Mouse (Mus musculus) heart, embryonic 11.5 days (tissue): ENCODE data around the gene Kcnrg. TPM values are rescaled to one million over a fixed set of nuclear protein-coding genes. Genes with fewer than 3 reads are reported as not detected.

Experiments used
- ATAC-seq: fragments of 200-750 bp; cut with Nextera tagmentation; replicated peaks from 2 replicates; pipeline ENCODE4 v1.8.0; 2017; ENCODE audit warnings: moderate library complexity; ENCODE audit not compliant: insufficient number of reproducible peaks, low FRiP score, low TSS enrichment
- H3K27ac ChIP-seq: fragments of 300-500 bp; sonication (generic); 2 replicates; pipeline ENCODE4 v1.5.1; 2014; ENCODE audit warnings: mild to moderate bottlenecking, low read depth, low read length
- H3K27me3 ChIP-seq: fragments of 300-500 bp; sonication (generic); 2 replicates; pipeline ENCODE4 v1.6.1; 2014; ENCODE audit warnings: mild to moderate bottlenecking, low read length, mixed read lengths; ENCODE audit not compliant: control insufficient read depth, insufficient read depth
- H3K36me3 ChIP-seq: fragments of 300-500 bp; sonication (generic); 2 replicates; pipeline ENCODE4 v1.6.1; 2014; ENCODE audit warnings: mild to moderate bottlenecking, low read length, moderate library complexity, mixed read lengths; ENCODE audit not compliant: control insufficient read depth, insufficient read depth
- H3K4me1 ChIP-seq: fragments of 300-500 bp; sonication (generic); 2 replicates; pipeline ENCODE4 v1.6.1; 2014; ENCODE audit warnings: low read length; ENCODE audit not compliant: control insufficient read depth, insufficient read depth
- H3K4me2 ChIP-seq: fragments of 300-500 bp; sonication (generic); 2 replicates; pipeline ENCODE4 v1.6.1; 2014; ENCODE audit warnings: mild to moderate bottlenecking, moderate library complexity
- H3K4me3 ChIP-seq: fragments of 300-500 bp; sonication (generic); 2 replicates; pipeline ENCODE4 v1.5.1; 2014; ENCODE audit warnings: low read depth, low read length
- H3K9ac ChIP-seq: fragments of 300-500 bp; sonication (generic); 2 replicates; pipeline ENCODE4 v1.6.1; 2014; ENCODE audit warnings: mild to moderate bottlenecking, low read depth, low read length, moderate library complexity
- H3K9me3 ChIP-seq: fragments of 300-500 bp; sonication (generic); replicated peaks from 2 replicates; pipeline ENCODE4 v1.6.1; 2016; ENCODE audit warnings: low read length; ENCODE audit not compliant: control insufficient read depth
- WGBS: fragments of 180-500 bp; shearing (Covaris S2); extraction: QIAGEN DNeasy Blood & Tissue Kit; methylation state at CpG from one replicate; pipeline ENCODE4 v1.1.7; 2014; ENCODE audit not compliant: insufficient replicate concordance; 5-methylcytosine and 5-hydroxymethylcytosine counted together
- polyA plus RNA-seq: library from polyadenylated mRNA; unstranded; fragments of >200 nt; fragmentation: Nextera tagmentation; extraction: Ambion mirVana; gene quantifications from 2 replicates; pipeline ENCODE4 v1.2.1, GENCODE M21; 2014

Gene Kcnrg
- polyA plus RNA-seq, 1 experiment from 2014 or later = 0.64 TPM

DNA sequence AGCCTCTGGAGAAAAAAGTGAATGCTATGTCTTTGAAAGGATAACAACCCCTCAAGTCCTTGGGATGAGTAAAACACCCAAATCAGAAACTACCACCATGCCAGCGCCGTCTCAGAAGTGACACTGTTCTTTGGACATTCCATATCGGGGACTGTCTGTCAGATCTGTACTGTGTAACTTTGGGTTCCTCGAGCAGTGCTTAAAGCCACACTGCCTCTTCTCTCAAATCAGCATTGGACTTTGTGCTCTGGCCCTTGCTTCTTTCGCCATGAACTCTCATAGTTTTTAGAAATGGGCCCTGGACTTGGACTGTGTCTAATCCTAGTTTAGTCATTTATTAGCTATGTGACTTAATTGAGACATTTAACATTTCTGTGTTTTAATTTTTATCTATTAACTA lies 4.5 kb downstream of the Kcnrg start:
- 90% methylated on average over 5 of the region's 5 CpGs for WGBS
- no peak overlapping the region for H3K4me3 ChIP-seq
- no peak overlapping the region for H3K9ac ChIP-seq
- no peak overlapping the region for H3K4me2 ChIP-seq
- no peaks in the 10 kb centered on the region for H3K36me3 ChIP-seq
- H3K27ac ChIP-seq = no peak overlapping the region
- H3K9me3 ChIP-seq = no peaks in the 10 kb centered on the region
- H3K4me1 ChIP-seq = no peaks in the 10 kb centered on the region
- ATAC-seq = no peak
- no peaks in the 10 kb centered on the region for H3K27me3 ChIP-seq

DNA sequence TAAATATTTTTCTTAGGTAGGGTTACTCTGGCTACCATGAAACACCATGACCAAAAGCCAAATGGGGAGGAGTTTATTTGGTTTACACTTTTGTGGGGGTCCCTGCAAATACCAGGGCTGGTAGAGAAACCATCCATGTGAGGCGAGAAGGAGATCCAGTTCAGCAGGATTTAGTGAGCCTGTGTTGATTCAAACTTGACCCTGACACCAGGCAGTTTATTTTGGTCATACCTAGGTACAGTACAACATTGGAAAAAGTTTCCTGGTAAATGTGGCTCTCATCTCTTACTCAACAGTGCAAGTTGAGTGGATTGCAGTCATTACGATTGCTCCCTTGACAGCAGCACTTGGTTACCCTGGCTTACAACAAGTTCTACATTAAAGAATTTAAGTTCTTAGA lies 6.1 kb downstream of the Kcnrg start:
- 91% methylated on average over 2 of the region's 2 CpGs for WGBS
- H3K9me3 ChIP-seq = no peaks in the 10 kb centered on the region
- no peak overlapping the region for H3K4me3 ChIP-seq
- H3K27ac ChIP-seq = no peak overlapping the region
- H3K36me3 ChIP-seq = no peaks in the 10 kb centered on the region
- no peak for ATAC-seq
- H3K27me3 ChIP-seq = no peaks in the 10 kb centered on the region
- no peak overlapping the region for H3K4me2 ChIP-seq
- no peak overlapping the region for H3K9ac ChIP-seq
- H3K4me1 ChIP-seq = no peaks in the 10 kb centered on the region

DNA sequence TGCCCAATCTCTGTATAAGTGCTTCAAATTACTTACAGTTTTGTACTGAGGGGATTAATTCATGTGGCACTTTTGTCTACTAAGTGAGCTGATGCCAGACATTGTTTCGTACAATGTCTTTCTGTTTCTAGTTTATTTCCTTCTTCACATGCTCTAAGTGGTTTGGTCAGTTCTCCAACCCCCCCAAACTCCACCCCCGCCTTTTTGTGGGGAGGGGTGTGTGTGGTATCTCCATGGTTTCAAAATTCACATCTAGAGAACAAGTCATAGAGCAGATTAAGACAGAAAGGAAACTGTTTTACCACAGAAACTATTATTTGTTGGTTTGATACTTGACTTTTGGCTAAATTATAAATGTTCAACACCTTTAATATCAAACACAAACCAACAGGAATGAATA lies 13.1 kb downstream of the Kcnrg start:
- Histone ChIP-seq H3K4me1 (no peaks in the 10 kb centered on the region), H3K4me3 (no peak overlapping the region)

DNA sequence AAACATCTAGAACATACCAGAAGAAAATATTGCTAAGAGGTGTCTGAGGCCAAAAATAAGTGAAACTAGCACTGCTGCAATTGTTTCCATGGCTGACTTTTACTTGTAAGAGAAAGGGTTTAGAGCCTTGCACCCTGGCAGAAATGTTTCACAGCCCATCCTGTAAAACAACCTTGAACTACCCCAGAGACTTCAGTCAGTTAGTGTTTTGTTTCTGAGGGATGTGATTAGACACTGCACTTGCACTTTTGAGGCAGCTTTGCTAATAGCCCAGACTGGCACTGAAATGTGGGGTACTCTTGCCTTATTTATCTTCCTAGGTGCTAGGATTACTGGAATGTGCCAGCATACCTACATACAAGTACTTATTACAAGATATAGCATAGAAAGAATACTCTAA lies 28.7 kb downstream of the Kcnrg start:
- Histone ChIP-seq H3K9ac (no peak overlapping the region), H3K4me3 (no peak overlapping the region), H3K4me2 (no peak overlapping the region), H3K27me3 (no peaks in the 10 kb centered on the region), H3K4me1 (no peaks in the 10 kb centered on the region), H3K36me3 (0 out of 2 replicates have a peak, but pooled peaks cover 4% of the 10 kb centered on the region), H3K9me3 (no peaks in the 10 kb centered on the region), H3K27ac (no peak overlapping the region)
- no peak for ATAC-seq

More for the DNA sequence above, 13.1 kb downstream of the Kcnrg start:
- Histone ChIP-seq H3K27ac (no peak overlapping the region), H3K36me3 (peaks cover 2% of the 10 kb centered on the region; the same call in 1 of the 2 replicates), H3K4me2 (no peak overlapping the region), H3K9ac (no peak overlapping the region), H3K9me3 (no peaks in the 10 kb centered on the region), H3K27me3 (no peaks in the 10 kb centered on the region)
- 91% methylated on average over 2 of the region's 2 CpGs for WGBS
- ATAC-seq = no peak

DNA sequence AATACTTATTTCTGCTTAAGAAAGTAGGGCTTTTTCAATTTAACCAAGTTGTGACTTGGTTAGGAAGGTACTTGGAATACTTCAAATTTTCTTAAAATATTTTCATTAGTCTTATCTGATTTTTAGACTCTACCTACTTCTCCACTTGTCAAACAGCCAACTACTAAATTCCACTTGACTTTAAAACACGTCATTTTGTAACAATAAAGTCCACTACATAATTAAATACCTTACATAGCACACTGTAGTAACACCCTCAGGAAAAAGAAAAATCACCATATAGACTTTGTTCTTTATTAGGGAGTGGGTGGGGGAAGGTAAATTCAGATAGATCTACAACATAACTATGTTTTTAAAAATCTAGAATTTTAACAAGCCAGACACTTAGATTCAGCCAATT lies 35.4 kb downstream of the Kcnrg start:
- Histone ChIP-seq H3K27me3 (no peaks in the 10 kb centered on the region), H3K9me3 (no peaks in the 10 kb centered on the region), H3K4me3 (no peak overlapping the region), H3K9ac (no peak overlapping the region), H3K27ac (no peak overlapping the region), H3K4me1 (no peaks in the 10 kb centered on the region), H3K4me2 (no peak overlapping the region), H3K36me3 (no peaks in the 10 kb centered on the region)
- 73% methylated on average over 1 of the region's 1 CpGs for WGBS
- ATAC-seq = no peak

GRCm38 (mm10) chr14:61645547-61645946 lies 38.3 kb downstream of the Kcnrg start:
- Histone ChIP-seq H3K27ac (no peak overlapping the region), H3K9ac (no peak overlapping the region), H3K4me3 (no peak overlapping the region), H3K4me1 (peaks cover 4% of the 10 kb centered on the region; the same call in 1 of the 2 replicates), H3K36me3 (no peaks in the 10 kb centered on the region), H3K27me3 (no peaks in the 10 kb centered on the region), H3K9me3 (no peaks in the 10 kb centered on the region), H3K4me2 (peak overlapping the region; percentile 37; the same call in 1 of the 2 replicates)
- 43% methylated on average over 1 of the region's 1 CpGs for WGBS
- ATAC-seq = no peak

DNA sequence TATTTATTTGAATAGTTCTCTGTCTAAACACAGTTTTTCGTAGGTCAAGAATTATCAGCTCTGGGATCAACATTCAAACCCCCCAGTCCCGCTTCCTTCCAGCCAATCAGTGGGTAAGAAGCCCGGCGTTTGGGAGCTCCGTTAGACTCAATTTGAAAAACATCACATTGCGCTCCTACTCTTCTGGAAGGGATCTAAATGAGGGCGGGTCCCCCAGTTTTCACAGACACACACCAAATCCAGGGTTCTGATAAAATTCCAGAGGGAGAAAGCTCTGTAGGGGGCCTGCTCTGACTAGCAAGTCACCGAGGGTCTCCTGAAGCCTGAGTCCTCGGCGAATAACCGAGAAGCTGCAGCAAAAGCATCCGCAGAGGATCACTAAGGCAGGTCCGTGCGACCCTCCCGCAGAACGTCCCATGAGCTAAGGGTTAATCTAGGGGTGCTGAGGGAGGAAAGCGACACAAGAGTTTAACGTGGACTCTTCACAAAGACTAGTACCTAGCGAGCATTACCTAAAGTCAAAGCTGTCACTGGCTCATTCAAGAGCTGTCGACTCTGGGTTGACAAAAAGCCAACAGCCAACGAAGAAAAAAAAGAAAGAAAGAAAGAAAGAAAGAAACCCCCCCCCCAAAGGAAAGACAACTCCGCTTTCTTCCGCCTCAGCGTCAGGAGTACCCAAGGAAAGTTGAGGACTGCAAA lies 40.1 kb downstream of the Kcnrg start:
- under 1% methylated on average over 24 of the region's 24 CpGs for WGBS
- peak overlapping the region; percentile 82 for H3K4me3 ChIP-seq
- no peaks in the 10 kb centered on the region for H3K27me3 ChIP-seq
- ATAC-seq = no peak
- H3K27ac ChIP-seq = peak overlapping the region; percentile 96
- H3K4me1 ChIP-seq = peaks cover 4% of the 10 kb centered on the region; the same call in 1 of the 2 replicates
- no peaks in the 10 kb centered on the region for H3K9me3 ChIP-seq
- no peaks in the 10 kb centered on the region for H3K36me3 ChIP-seq
- peak overlapping the region; percentile 90 for H3K4me2 ChIP-seq
- H3K9ac ChIP-seq = peak overlapping the region; percentile 95

GRCm38 (mm10) chr14:61647881-61648684 lies 40.8 kb downstream of the Kcnrg start:
- H3K27me3 ChIP-seq = no peaks in the 10 kb centered on the region
- peaks cover 4% of the 10 kb centered on the region; the same call in 1 of the 2 replicates for H3K4me1 ChIP-seq
- no peaks in the 10 kb centered on the region for H3K36me3 ChIP-seq
- WGBS = under 1% methylated on average over 89 of the region's 95 CpGs
- peak overlapping the region; percentile 96 for H3K27ac ChIP-seq
- H3K4me2 ChIP-seq = peak overlapping the region; percentile 90
- H3K4me3 ChIP-seq = peak overlapping the region; percentile 82
- ATAC-seq = peak; percentile 82
- H3K9me3 ChIP-seq = no peaks in the 10 kb centered on the region
- H3K9ac ChIP-seq = peak overlapping the region; percentile 95
